8 mouse cellular contexts compared by ENCODE assay signal in genomic region chr5:30915974-30916433, GRCm38 (mm10). TPM values are rescaled to one million over a fixed set of nuclear protein-coding genes. Genes with fewer than 3 reads are reported as not detected.
A peak's percentile ranks its signal among the peaks of the same experiment; 100 is the strongest.
DNase-seq lines count a peak whose midpoint lies in the region; ATAC-seq lines count a peak whose summit lies in the region.

No protein-coding gene starts in this region.

- DNase-seq in WW6 (ENCODE audit: low read depth, low spot score): peak; percentile 84
- peak; percentile 79 to 83 for DNase-seq in cerebellum, postnatal 14 days
- DNase-seq in frontal cortex, postnatal 14 days (ENCODE audit: low spot score in 2 of 2): peak; percentile 88 to 92
- peak; percentile 77 to 94 for DNase-seq in layer of hippocampus, postnatal 14 days (ENCODE audit: low spot score in 2 of 2)
- peak; percentile 96 for DNase-seq in lung, postnatal 10 days
- DNase-seq in retina, adult 2 months (ENCODE audit: low read depth, low spot score): peak; percentile 80
- peak; percentile 67 to 78 for DNase-seq in thymus, postnatal 36 days

- H3K36me3 ChIP-seq in hindbrain, embryonic 13.5 days: no peaks in the 10 kb centered on the region

- peaks cover 42% of the 10 kb centered on the region for H3K4me1 ChIP-seq in hindbrain, embryonic 13.5 days (replicated peaks)

- H3K27ac ChIP-seq in hindbrain, embryonic 13.5 days: peak overlapping the region; percentile 46

- H3K27me3 ChIP-seq in hindbrain, embryonic 13.5 days: no peaks in the 10 kb centered on the region

- 2% methylated on average over 7 of the region's 7 CpGs for WGBS in hindbrain, embryonic 13.5 days

- no peak overlapping the region for H3K4me3 ChIP-seq in hindbrain, embryonic 13.5 days

- peak overlapping the region; percentile 37 for H3K4me2 ChIP-seq in hindbrain, embryonic 13.5 days

- no peak overlapping the region for H3K9ac ChIP-seq in hindbrain, embryonic 13.5 days

- no peaks in the 10 kb centered on the region for H3K9me3 ChIP-seq in hindbrain, embryonic 13.5 days

- ATAC-seq in hindbrain, embryonic 13.5 days (ENCODE audit: low FRiP score): peak; percentile 85

RNA-seq across cellular contexts. Expression of gene Emilin1, which starts 2.8 kb away (rescaled TPM):
- polyA plus RNA-seq in hindbrain, embryonic 13.5 days (2015; fragmentation: Nextera tagmentation; extraction: Ambion mirVana): 23.6 and 30.2 TPM in 2 replicates
- 1 to 10 TPM; 3.9 to 4.5 TPM for total RNA-seq in layer of hippocampus, postnatal 14 days (2021)

RNA-seq across cellular contexts. Expression of gene Khk, which starts 5.2 kb away (rescaled TPM):
- 8.7 and 9.1 TPM in 2 replicates for polyA plus RNA-seq in hindbrain, embryonic 13.5 days (2015; fragmentation: Nextera tagmentation; extraction: Ambion mirVana)
- 10 to 100 TPM; 11.5 to 12.9 TPM for total RNA-seq in layer of hippocampus, postnatal 14 days (2021)

RNA-seq across cellular contexts. Expression of gene Ost4, which starts 8.4 kb away (rescaled TPM):
- polyA plus RNA-seq in hindbrain, embryonic 13.5 days (2015; fragmentation: Nextera tagmentation; extraction: Ambion mirVana): 272 and 289 TPM in 2 replicates
- total RNA-seq in layer of hippocampus, postnatal 14 days (2021): 100 to 1,000 TPM; 100 to 108 TPM

RNA-seq across cellular contexts. Expression of gene Agbl5, which starts 27.5 kb away (rescaled TPM):
- polyA plus RNA-seq in hindbrain, embryonic 13.5 days (2015; fragmentation: Nextera tagmentation; extraction: Ambion mirVana): 23.6 and 24.8 TPM in 2 replicates
- 10 to 100 TPM; 12.7 to 14.7 TPM for total RNA-seq in layer of hippocampus, postnatal 14 days (2021)

RNA-seq across cellular contexts. Expression of gene Cgref1, which starts 29.4 kb away (rescaled TPM):
- 30.3 and 34.1 TPM in 2 replicates for polyA plus RNA-seq in hindbrain, embryonic 13.5 days (2015; fragmentation: Nextera tagmentation; extraction: Ambion mirVana)
- 10 to 100 TPM; 24.6 to 26.9 TPM for total RNA-seq in layer of hippocampus, postnatal 14 days (2021)
